ENCODE assay signal across 13 mouse cellular contexts in genomic region chr6:127334256-127334655, GRCm38 (mm10).
DNase-seq lines count a peak whose midpoint lies in the region; ATAC-seq lines count a peak whose summit lies in the region.
"Had no signal": no experiment of that assay in that cellular context is flagged by ENCODE, and none has a peak within 500 bp of the region (broad histone marks: within the 10 kb centered on the region; RNA-seq: fewer than 3 reads in every experiment).

No protein-coding gene starts in this region.

- no peak for DNase-seq in lung, postnatal 14 days
- peak; percentile 74 for DNase-seq in CD4-positive, CD25-positive, alpha-beta regulatory T cell, adult 2 months (ENCODE audit: low read depth, low spot score)
- no peak for DNase-seq in embryonic facial prominence, embryonic 10.5 days (ENCODE audit: low spot score)
- peak; percentile 64 for DNase-seq in lung, postnatal 36 days
- DNase-seq in testis, postnatal 14 days (ENCODE audit: low spot score) = no peak
- no peak for DNase-seq in right cerebral cortex, postnatal 10 days (ENCODE audit: low spot score in 2 of 2)
- DNase-seq in testis, postnatal 10 days (ENCODE audit: low spot score) = no peak
- DNase-seq: adrenal gland, postnatal 36 days had no signal

- H3K36me3 ChIP-seq in lung, embryonic 15.5 days = no peaks in the 10 kb centered on the region
- no peaks in the 10 kb centered on the region for H3K36me3 ChIP-seq in embryonic facial prominence, embryonic 10.5 days (replicated peaks)
- H3K36me3 ChIP-seq: limb, embryonic 13.5 days had no signal

- H3K4me2 ChIP-seq in lung, embryonic 15.5 days = no peak overlapping the region
- H3K4me2 ChIP-seq: limb, embryonic 13.5 days had no signal

- WGBS in lung, embryonic 15.5 days = 56% methylated on average over 6 of the region's 6 CpGs
- WGBS in embryonic facial prominence, embryonic 10.5 days = 91% methylated on average over 6 of the region's 6 CpGs

- no peak overlapping the region for H3K9ac ChIP-seq in lung, embryonic 15.5 days
- H3K9ac ChIP-seq: limb, embryonic 13.5 days had no signal

- H3K27ac ChIP-seq in lung, embryonic 15.5 days = peak overlapping the region; percentile 62
- peak overlapping the region; percentile 45; the same call in 1 of the 2 replicates for H3K27ac ChIP-seq in embryonic facial prominence, embryonic 10.5 days (replicated peaks)
- H3K27ac ChIP-seq: hindbrain, postnatal 0 days; kidney, postnatal 0 days; limb, embryonic 13.5 days; macrophage had no signal

- ATAC-seq in lung, embryonic 15.5 days (ENCODE audit: borderline replicate concordance, extremely low read depth, low FRiP score, low TSS enrichment) = no peak
- ATAC-seq: hindbrain, postnatal 0 days had no signal

- H3K9me3 ChIP-seq in lung, embryonic 15.5 days = no peaks in the 10 kb centered on the region
- no peaks in the 10 kb centered on the region for H3K9me3 ChIP-seq in embryonic facial prominence, embryonic 10.5 days
- H3K9me3 ChIP-seq: limb, embryonic 13.5 days had no signal

- H3K4me1 ChIP-seq in lung, embryonic 15.5 days = peaks cover 62% of the 10 kb centered on the region
- peaks cover 63% of the 10 kb centered on the region for H3K4me1 ChIP-seq in embryonic facial prominence, embryonic 10.5 days

- H3K27me3 ChIP-seq in lung, embryonic 15.5 days = no peaks in the 10 kb centered on the region
- peaks cover 17% of the 10 kb centered on the region for H3K27me3 ChIP-seq in embryonic facial prominence, embryonic 10.5 days (replicated peaks; ENCODE audit: low read depth, poor library complexity, severe bottlenecking)
- H3K27me3 ChIP-seq: limb, embryonic 13.5 days had no signal

- no peak overlapping the region for H3K4me3 ChIP-seq in lung, embryonic 15.5 days
- no peak overlapping the region for H3K4me3 ChIP-seq in embryonic facial prominence, embryonic 10.5 days
- H3K4me3 ChIP-seq: limb, embryonic 13.5 days had no signal

Comparison
In these comparisons a context has a peak if more than half of its experiments do, and no peak if none do; other contexts are left out.
1. DNase-seq: peak in CD4-positive, CD25-positive, alpha-beta regulatory T cell, adult 2 months (single experiment) and lung, postnatal 36 days (single experiment); none in lung, postnatal 14 days (single experiment), embryonic facial prominence, embryonic 10.5 days (single experiment), testis, postnatal 14 days (single experiment), right cerebral cortex, postnatal 10 days (0 of 2) and testis, postnatal 10 days (single experiment).